Mouse (Mus musculus): ENCODE data around the gene Oosp1. TPM values are rescaled to one million over a fixed set of nuclear protein-coding genes. Genes with fewer than 3 reads are reported as not detected.

The Oosp1 gene
- not detected in 2 replicates for polyA plus RNA-seq (2015; fragmentation: Nextera tagmentation; extraction: Ambion mirVana)

GRCm38 (mm10) chr19:11690839-11691238 is at the start of gene Oosp1:
Oosp1 (minus strand) TSS chr19:11691150.

GRCm38 (mm10) chr19:11696755-11697154 is 5.8 kb upstream of the Oosp1 start, which contains the start of gene Oosp3:
Oosp3 (plus strand) TSS chr19:11697055.

GRCm38 (mm10) chr19:11660459-11660858 is 30.5 kb downstream of the Oosp1 start, which contains the start of gene Oosp2:
Oosp2 (minus strand) TSS chr19:11660559.

GRCm38 (mm10) chr19:11640732-11641131 is 50.2 kb downstream of the Oosp1 start, which contains the start of gene Ms4a3:
Ms4a3 (minus strand) TSS chr19:11640851.

GRCm38 (mm10) chr19:11623551-11623950 is 67.4 kb downstream of the Oosp1 start, which contains the start of gene Ms4a2:
Ms4a2 (minus strand) TSS chr19:11623719.

Other genes with a start within 250 kb of the Oosp1 start
- gene Ms4a4b, start 247.6 kb downstream of the Oosp1 start, polyA plus RNA-seq (2015; fragmentation: Nextera tagmentation; extraction: Ambion mirVana): 0.52 and 0.53 TPM in 2 replicates
- 10.5 and 14.3 TPM in 2 replicates for gene Ms4a6c, start 221.8 kb downstream of the Oosp1 start, polyA plus RNA-seq (2015; fragmentation: Nextera tagmentation; extraction: Ambion mirVana)
- gene Gm8369, start 205.2 kb downstream of the Oosp1 start, polyA plus RNA-seq (2015; fragmentation: Nextera tagmentation; extraction: Ambion mirVana): 0.04 and 0.35 TPM in 2 replicates
- 7.2 and 10.4 TPM in 2 replicates for gene Ms4a6b, start 174.6 kb downstream of the Oosp1 start, polyA plus RNA-seq (2015; fragmentation: Nextera tagmentation; extraction: Ambion mirVana)
- 3.8 and 4.0 TPM in 2 replicates for gene Ms4a4d, start 154.3 kb downstream of the Oosp1 start, polyA plus RNA-seq (2015; fragmentation: Nextera tagmentation; extraction: Ambion mirVana)
- 10.5 and 12.0 TPM in 2 replicates for gene Ms4a6d, start 86.3 kb downstream of the Oosp1 start, polyA plus RNA-seq (2015; fragmentation: Nextera tagmentation; extraction: Ambion mirVana)
- gene Ms4a2, start 67.4 kb downstream of the Oosp1 start, polyA plus RNA-seq (2015; fragmentation: Nextera tagmentation; extraction: Ambion mirVana): 2.4 and 4.2 TPM in 2 replicates
- 0.21 TPM in 1 of 2 replicates, not detected in the other for gene Ms4a3, start 50.3 kb downstream of the Oosp1 start, polyA plus RNA-seq (2015; fragmentation: Nextera tagmentation; extraction: Ambion mirVana)
- gene Oosp2, start 30.6 kb downstream of the Oosp1 start, polyA plus RNA-seq (2015; fragmentation: Nextera tagmentation; extraction: Ambion mirVana): not detected in 2 replicates
- not detected in 2 replicates for gene Oosp3, start 5.9 kb upstream of the Oosp1 start, polyA plus RNA-seq (2015; fragmentation: Nextera tagmentation; extraction: Ambion mirVana)
- not detected in 2 replicates for gene Gif, start 56.4 kb upstream of the Oosp1 start, polyA plus RNA-seq (2015; fragmentation: Nextera tagmentation; extraction: Ambion mirVana)
- 43.4 and 44.6 TPM in 2 replicates for gene Mrpl16, start 79.2 kb upstream of the Oosp1 start, polyA plus RNA-seq (2015; fragmentation: Nextera tagmentation; extraction: Ambion mirVana)
- gene Stx3, start 128.3 kb upstream of the Oosp1 start, polyA plus RNA-seq (2015; fragmentation: Nextera tagmentation; extraction: Ambion mirVana): 3.1 and 3.5 TPM in 2 replicates
- not detected in 2 replicates for gene Olfr1417, start 148.1 kb upstream of the Oosp1 start, polyA plus RNA-seq (2015; fragmentation: Nextera tagmentation; extraction: Ambion mirVana)
- gene Olfr1418, start 169.9 kb upstream of the Oosp1 start, polyA plus RNA-seq (2015; fragmentation: Nextera tagmentation; extraction: Ambion mirVana): not detected in 2 replicates
- gene Olfr1419, start 184.0 kb upstream of the Oosp1 start, polyA plus RNA-seq (2015; fragmentation: Nextera tagmentation; extraction: Ambion mirVana): not detected in 2 replicates
- gene Olfr1420, start 195.4 kb upstream of the Oosp1 start, polyA plus RNA-seq (2015; fragmentation: Nextera tagmentation; extraction: Ambion mirVana): 0.08 TPM in 1 of 2 replicates, not detected in the other
- 10.0 and 11.3 TPM in 2 replicates for gene Patl1, start 221.2 kb upstream of the Oosp1 start, polyA plus RNA-seq (2015; fragmentation: Nextera tagmentation; extraction: Ambion mirVana)